Mouse (Mus musculus): Measurements from ENCODE around the gene Adgrv1. TPM values are rescaled to one million over a fixed set of nuclear protein-coding genes. Genes with fewer than 3 reads are reported as not detected.

The Adgrv1 gene
- polyA plus RNA-seq, 1 experiment from 2014 or later = 9.5 TPM

DNA sequence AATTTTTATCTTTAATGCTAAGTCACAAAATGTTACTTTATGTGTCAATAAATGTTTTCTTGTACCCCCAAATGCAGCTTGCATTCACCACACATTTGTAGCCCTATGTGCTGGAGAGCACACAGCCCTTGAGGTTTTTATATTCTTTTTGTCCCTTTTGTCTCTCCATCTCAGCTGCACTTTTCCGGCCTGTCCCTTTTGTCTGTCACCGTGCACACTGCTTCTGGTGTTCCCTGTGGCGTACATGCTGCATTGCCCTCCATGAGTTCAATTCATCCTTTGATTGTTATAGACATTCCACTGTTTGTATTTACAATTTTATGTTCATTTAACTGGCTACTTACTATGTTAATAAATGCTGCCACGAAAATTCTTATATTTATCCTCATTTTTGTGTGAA is 183.3 kb downstream of the Adgrv1 start:
- Histone ChIP-seq H3K4me1 (no peaks in the 10 kb centered on the region), H3K27me3 (replicated peaks) (no peaks in the 10 kb centered on the region), H3K9ac (no peak overlapping the region), H3K4me2 (no peak overlapping the region), H3K36me3 (replicated peaks) (no peaks in the 10 kb centered on the region), H3K9me3 (no peaks in the 10 kb centered on the region), H3K4me3 (no peak overlapping the region), H3K27ac (no peak overlapping the region)
- 48% methylated on average over 4 of the region's 4 CpGs for WGBS
- ATAC-seq (replicated peaks) = no peak

DNA sequence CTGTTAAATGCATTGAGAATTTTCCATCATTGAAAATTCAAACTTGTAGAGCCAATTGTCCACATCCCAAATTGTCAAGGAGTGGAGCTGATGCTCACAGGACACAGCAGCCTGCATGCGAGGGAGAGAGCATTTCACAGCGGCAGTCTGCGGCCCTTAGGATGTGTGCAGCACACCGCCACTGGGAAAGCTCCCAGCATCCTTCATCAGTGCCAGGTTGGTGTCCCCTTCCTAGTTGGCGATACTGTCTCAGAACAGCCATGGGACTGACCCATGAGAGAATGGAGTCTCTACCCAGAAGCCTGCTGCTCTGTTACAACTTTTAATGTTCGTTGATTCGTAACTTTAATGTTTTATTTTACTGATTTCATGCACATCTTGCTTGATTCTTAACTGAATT is 183.8 kb downstream of the Adgrv1 start:
- ATAC-seq (replicated peaks) = no peak
- H3K4me3 ChIP-seq = no peak overlapping the region
- H3K9ac ChIP-seq = no peak overlapping the region
- H3K4me1 ChIP-seq = no peaks in the 10 kb centered on the region
- no peaks in the 10 kb centered on the region for H3K27me3 ChIP-seq (replicated peaks)
- no peaks in the 10 kb centered on the region for H3K36me3 ChIP-seq (replicated peaks)
- H3K4me2 ChIP-seq = no peak overlapping the region
- WGBS = 85% methylated on average over 7 of the region's 7 CpGs
- no peak overlapping the region for H3K27ac ChIP-seq
- H3K9me3 ChIP-seq = no peaks in the 10 kb centered on the region

DNA sequence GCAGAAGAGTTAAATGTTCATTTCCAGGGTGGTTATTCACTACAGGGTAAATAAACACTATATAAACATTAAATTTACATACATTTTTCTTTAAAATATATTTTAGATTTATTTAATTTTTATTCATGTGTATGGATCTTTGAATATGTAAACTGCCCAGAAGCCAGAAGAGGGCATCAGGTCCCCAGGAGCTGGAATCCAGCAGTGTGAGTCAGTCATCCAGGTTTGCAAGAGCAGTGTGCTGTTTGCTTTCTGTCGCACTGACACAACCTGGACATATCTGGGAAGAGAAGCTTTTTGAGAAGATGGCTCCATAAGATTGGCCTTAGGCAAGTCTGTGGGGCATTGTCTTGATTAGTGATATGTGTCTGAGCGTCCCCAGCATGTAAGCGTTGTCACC is 191.5 kb downstream of the Adgrv1 start:
- Histone ChIP-seq H3K9ac (no peak overlapping the region), H3K9me3 (no peaks in the 10 kb centered on the region), H3K27ac (no peak overlapping the region), H3K27me3 (replicated peaks) (no peaks in the 10 kb centered on the region), H3K4me3 (no peak overlapping the region), H3K4me1 (no peaks in the 10 kb centered on the region), H3K36me3 (replicated peaks) (no peaks in the 10 kb centered on the region), H3K4me2 (no peak overlapping the region)
- no peak for ATAC-seq (replicated peaks)
- 86% methylated on average over 3 of the region's 3 CpGs for WGBS

DNA sequence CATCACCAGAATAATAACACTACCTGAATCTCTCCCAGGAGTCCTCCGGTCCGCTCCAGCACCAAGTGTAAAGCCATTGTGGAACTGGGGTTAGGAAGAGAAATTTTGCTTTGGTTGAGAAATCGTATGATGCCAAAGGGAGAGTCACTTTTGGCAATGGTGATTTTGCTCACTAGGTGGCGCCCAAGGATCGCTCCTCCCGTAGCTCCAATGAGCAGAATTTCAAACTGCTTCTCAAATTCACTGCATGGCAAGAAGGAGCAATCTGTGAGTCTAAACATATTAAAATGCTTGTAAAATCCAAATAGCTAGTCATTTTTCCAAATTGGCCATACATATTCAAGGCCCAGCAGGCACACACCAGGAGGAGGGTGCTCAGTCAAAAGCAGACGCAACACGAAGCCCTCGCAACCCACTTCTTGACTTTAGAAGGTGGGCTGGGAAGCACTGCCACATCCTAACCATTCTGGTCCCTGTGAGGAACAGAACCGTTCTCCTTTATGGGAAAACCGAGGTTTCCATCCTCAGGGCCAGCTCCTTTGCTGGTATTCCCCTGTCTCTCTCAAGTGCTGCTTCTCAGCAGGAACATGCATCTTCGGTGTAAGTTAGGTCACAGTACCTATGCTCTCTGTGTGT is 193.4 kb downstream of the Adgrv1 start:
- Histone ChIP-seq H3K27me3 (replicated peaks) (no peaks in the 10 kb centered on the region), H3K36me3 (replicated peaks) (no peaks in the 10 kb centered on the region), H3K4me2 (no peak overlapping the region), H3K4me3 (no peak overlapping the region), H3K27ac (no peak overlapping the region), H3K9ac (no peak overlapping the region), H3K9me3 (no peaks in the 10 kb centered on the region), H3K4me1 (no peaks in the 10 kb centered on the region)
- ATAC-seq (replicated peaks) = peak; percentile 81
- 47% methylated on average over 12 of the region's 12 CpGs for WGBS

DNA sequence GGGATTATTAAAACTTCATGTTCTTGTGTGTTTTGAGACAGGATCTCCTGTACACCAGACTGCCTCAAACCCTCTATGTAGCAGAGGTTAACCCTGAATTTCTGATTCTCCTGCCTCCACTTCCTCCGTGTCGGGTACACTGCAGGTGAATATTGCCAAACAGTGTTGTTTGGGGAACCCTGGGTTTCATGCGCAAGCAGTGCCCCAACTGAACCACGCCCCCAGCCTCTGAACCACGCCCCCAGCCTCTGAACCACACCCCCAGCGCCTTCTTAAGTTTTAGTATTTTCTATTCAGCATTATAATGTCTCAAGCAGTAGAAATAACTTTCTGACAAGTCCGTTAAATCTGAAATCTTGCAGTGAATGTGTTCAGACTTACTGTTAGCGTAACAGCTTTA is 195.9 kb downstream of the Adgrv1 start:
- H3K27ac ChIP-seq = no peak overlapping the region
- no peak overlapping the region for H3K4me3 ChIP-seq
- no peak overlapping the region for H3K9ac ChIP-seq
- no peaks in the 10 kb centered on the region for H3K36me3 ChIP-seq (replicated peaks)
- no peaks in the 10 kb centered on the region for H3K4me1 ChIP-seq
- no peaks in the 10 kb centered on the region for H3K9me3 ChIP-seq
- no peak for ATAC-seq (replicated peaks)
- no peak overlapping the region for H3K4me2 ChIP-seq
- 85% methylated on average over 8 of the region's 8 CpGs for WGBS
- H3K27me3 ChIP-seq (replicated peaks) = no peaks in the 10 kb centered on the region

DNA sequence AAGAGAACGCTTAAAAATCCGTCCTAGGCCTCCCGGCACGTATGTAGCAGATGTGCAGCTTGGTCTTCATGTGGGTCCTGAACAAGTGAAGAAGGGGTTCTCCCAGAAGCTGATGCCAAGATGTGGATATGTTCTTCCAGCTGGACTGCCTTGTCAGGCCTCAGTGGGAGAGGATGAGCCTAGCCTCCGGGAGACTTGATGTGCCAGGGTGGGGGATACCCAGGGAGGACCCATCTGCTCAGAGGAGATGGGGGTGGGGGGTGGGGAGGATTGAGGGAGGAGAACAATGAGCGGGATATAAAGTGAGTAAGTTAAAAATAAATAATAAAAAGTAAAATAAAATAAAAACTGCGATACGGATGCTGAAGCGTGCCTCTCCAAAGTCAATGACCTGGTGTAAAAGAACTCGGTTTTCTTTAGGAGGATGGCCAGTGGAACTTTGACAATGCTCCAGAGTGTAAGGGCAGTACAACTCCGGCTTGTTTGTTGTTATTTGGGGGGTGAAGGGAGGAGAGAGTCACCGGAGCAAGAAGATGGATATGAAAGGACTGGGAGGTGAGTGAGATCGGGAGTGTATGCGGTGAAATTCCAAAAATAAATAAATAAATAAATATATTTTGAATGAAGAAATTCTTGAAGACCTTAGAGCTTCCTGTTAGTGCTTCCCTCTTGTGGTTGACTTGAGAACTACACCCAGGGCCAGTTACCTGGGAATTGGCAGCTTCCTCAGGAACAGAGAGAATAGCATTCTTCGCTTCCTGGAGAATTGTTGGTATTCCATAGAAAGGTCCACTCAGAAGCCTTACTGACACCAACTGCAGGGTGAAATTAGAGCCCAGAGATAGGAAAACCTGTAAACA is 205.8 kb downstream of the Adgrv1 start:
- H3K27ac ChIP-seq = no peak overlapping the region
- no peak for ATAC-seq (replicated peaks)
- no peaks in the 10 kb centered on the region for H3K27me3 ChIP-seq (replicated peaks)
- no peak overlapping the region for H3K9ac ChIP-seq
- no peak overlapping the region for H3K4me2 ChIP-seq
- WGBS = 77% methylated on average over 15 of the region's 15 CpGs
- H3K4me3 ChIP-seq = no peak overlapping the region
- no peaks in the 10 kb centered on the region for H3K4me1 ChIP-seq
- no peaks in the 10 kb centered on the region for H3K36me3 ChIP-seq (replicated peaks)
- H3K9me3 ChIP-seq = no peaks in the 10 kb centered on the region

DNA sequence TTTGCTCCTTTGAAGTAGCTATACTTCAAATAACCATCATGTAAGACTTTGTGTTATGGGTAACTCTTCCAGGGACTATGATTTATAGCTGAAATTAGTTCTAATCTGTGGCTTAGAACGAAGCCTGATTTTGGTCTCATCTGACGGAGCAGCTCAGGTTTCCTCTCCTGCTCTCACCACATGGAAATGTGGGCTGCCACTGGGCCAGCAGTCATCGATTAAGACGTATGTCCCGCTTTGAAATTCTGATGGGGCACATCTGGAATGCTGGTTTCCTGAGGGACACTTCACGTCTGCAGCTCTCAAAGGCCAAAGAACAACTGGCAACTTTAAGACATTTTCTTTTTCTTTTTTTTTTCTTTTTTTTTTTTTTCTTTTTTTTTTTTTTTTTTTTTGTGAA is 207.8 kb downstream of the Adgrv1 start:
- Histone ChIP-seq H3K4me3 (no peak overlapping the region), H3K27ac (no peak overlapping the region), H3K36me3 (replicated peaks) (no peaks in the 10 kb centered on the region), H3K27me3 (replicated peaks) (no peaks in the 10 kb centered on the region), H3K9me3 (no peaks in the 10 kb centered on the region), H3K9ac (no peak overlapping the region), H3K4me1 (no peaks in the 10 kb centered on the region), H3K4me2 (no peak overlapping the region)
- no peak for ATAC-seq (replicated peaks)
- WGBS = 86% methylated on average over 6 of the region's 6 CpGs

DNA sequence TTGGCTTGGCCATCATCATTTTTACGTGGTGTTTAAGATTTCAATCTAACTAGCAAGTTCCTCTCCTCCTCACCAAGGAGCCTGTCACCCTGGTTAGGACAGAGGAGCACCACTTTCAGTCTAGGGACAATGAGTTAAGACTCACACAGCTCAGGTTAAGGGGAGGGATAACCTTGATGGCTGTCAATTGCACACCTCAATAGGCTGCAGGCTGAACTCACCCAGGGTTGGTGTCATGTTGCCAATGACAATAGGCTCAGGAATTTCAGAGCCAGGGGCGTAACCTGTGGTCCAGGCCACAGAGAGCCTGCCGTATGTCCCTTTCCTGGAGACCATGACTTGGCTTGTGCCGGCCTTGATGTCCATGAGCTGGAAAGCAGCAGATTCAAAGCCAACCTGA is 209.0 kb downstream of the Adgrv1 start:
- WGBS = 68% methylated on average over 4 of the region's 4 CpGs

DNA sequence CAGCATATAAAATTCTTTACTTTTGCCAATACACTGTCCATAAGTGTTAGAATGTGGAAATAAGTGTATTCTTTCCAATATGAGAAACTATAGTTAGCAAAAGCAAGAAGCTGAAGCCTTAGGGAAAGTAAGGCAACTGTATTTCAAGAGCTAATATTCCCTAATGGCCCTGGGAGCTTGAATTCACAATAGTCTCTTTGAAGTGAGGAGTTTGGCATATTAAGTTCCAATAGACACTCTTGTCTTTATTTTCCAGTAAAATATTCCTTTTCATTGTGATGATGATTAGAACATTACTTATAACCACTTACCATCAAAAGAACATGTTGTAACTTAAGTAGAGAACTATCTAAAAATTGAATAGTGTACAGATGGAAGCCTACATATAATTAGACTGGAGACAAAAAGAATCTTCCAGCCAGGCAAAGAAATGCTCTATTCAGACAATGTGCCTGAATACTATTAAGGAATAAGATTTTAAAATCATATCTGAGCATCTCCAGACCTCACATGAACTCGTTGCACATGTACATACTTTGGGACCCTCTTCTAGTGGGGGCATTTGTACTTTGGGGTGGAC is 225.0 kb downstream of the Adgrv1 start:
- 86% methylated on average over 1 of the region's 1 CpGs for WGBS
- no peak overlapping the region for H3K4me2 ChIP-seq
- no peak overlapping the region for H3K9ac ChIP-seq
- no peak for ATAC-seq (replicated peaks)
- no peaks in the 10 kb centered on the region for H3K27me3 ChIP-seq (replicated peaks)
- H3K27ac ChIP-seq = no peak overlapping the region
- no peaks in the 10 kb centered on the region for H3K36me3 ChIP-seq (replicated peaks)
- H3K4me1 ChIP-seq = no peaks in the 10 kb centered on the region
- H3K9me3 ChIP-seq = no peaks in the 10 kb centered on the region
- no peak overlapping the region for H3K4me3 ChIP-seq

More for the DNA sequence above, 209.0 kb downstream of the Adgrv1 start:
- Histone ChIP-seq H3K9me3 (no peaks in the 10 kb centered on the region), H3K4me3 (no peak overlapping the region), H3K4me1 (no peaks in the 10 kb centered on the region), H3K9ac (no peak overlapping the region), H3K27ac (no peak overlapping the region), H3K27me3 (replicated peaks) (no peaks in the 10 kb centered on the region), H3K4me2 (no peak overlapping the region), H3K36me3 (replicated peaks) (no peaks in the 10 kb centered on the region)
- ATAC-seq (replicated peaks) = no peak

DNA sequence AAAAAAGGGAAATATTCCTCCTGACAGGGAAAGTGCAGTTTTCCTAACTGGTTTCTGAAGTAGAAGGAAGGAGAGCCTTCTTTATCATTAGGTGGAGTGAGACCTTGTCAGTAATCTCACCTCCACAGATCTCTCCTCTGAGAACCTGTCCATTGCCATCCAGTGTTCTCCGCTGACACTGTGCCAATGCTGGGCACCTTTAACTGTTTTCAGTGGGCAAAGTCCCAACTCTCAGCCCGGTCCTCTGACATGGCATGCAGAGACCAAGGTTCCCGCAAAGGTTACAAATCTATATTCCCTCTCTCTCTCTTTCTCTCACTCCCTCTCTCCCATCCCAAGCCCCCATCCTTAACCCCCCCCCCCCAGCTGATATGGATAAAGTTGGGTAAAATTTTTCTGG is 230.1 kb downstream of the Adgrv1 start:
- 93% methylated on average over 3 of the region's 3 CpGs for WGBS
- H3K4me2 ChIP-seq = no peak overlapping the region
- no peak for ATAC-seq (replicated peaks)
- no peaks in the 10 kb centered on the region for H3K36me3 ChIP-seq (replicated peaks)
- no peaks in the 10 kb centered on the region for H3K27me3 ChIP-seq (replicated peaks)
- no peaks in the 10 kb centered on the region for H3K9me3 ChIP-seq
- no peak overlapping the region for H3K4me3 ChIP-seq
- no peak overlapping the region for H3K27ac ChIP-seq
- no peak overlapping the region for H3K9ac ChIP-seq
- H3K4me1 ChIP-seq = no peaks in the 10 kb centered on the region

DNA sequence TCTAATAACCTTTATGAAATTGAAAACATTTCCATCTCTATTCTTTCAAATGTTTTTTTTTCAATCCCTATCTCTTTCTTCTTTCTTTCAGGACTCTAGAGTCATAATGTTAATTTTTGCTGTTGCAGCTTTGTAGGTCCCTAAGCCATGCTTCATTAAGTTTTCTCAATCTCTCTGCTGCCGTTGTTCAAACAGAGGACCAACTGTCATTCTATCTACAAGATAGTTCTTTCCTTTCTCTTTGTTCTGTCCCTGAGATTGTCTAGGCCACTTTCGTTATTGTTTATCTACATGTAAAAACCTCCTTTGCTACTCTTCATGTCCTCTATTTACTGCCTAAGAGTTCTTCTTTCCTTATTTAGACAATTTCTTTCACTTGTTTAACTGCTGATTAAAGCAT is 230.8 kb downstream of the Adgrv1 start:
- Histone ChIP-seq H3K9me3 (no peaks in the 10 kb centered on the region), H3K27me3 (replicated peaks) (no peaks in the 10 kb centered on the region)
- 50% methylated on average over 2 of the region's 2 CpGs for WGBS

DNA sequence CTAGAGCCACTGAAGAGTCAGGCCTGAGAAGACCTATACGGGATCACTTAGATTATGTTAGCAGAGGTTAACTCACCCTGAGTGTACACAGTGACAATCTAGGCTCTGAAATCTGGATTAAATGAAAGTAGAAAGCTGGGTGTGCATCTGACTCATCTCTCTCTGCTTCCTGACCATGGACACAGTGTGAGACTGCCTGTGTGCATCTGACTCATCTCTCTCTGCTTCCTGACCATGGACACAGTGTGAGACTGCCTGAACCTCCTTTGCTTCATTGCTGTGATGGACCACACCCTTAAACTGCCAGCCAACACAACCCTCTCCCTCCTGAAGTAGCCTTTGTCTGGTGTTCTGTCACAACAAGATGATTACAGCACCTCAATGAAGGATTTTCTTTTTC is 231.2 kb downstream of the Adgrv1 start:
- Histone ChIP-seq H3K27me3 (replicated peaks) (no peaks in the 10 kb centered on the region), H3K36me3 (replicated peaks) (no peaks in the 10 kb centered on the region), H3K4me3 (no peak overlapping the region), H3K4me1 (no peaks in the 10 kb centered on the region), H3K9me3 (no peaks in the 10 kb centered on the region), H3K9ac (no peak overlapping the region), H3K27ac (no peak overlapping the region), H3K4me2 (no peak overlapping the region)
- ATAC-seq (replicated peaks) = no peak
- WGBS = 87% methylated on average over 1 of the region's 1 CpGs

More for the DNA sequence above, 230.8 kb downstream of the Adgrv1 start:
- ATAC-seq (replicated peaks) = no peak
- no peaks in the 10 kb centered on the region for H3K4me1 ChIP-seq
- no peak overlapping the region for H3K27ac ChIP-seq
- H3K36me3 ChIP-seq (replicated peaks) = no peaks in the 10 kb centered on the region
- no peak overlapping the region for H3K9ac ChIP-seq
- no peak overlapping the region for H3K4me3 ChIP-seq
- no peak overlapping the region for H3K4me2 ChIP-seq
